Mouse (Mus musculus) testis, postnatal 14 days (tissue): ENCODE results near the gene Chrne.
"Not testable (repeated sequence)": the region's sequence is repeated elsewhere in the genome, so short reads cannot be mapped to it uniquely, and the experiment has no call there.

Experiments used
- DNase-seq: peaks from one replicate; pipeline ENCODE4 v3.0.0; 2021; ENCODE audit warnings: low spot score

The Chrne gene

DNA sequence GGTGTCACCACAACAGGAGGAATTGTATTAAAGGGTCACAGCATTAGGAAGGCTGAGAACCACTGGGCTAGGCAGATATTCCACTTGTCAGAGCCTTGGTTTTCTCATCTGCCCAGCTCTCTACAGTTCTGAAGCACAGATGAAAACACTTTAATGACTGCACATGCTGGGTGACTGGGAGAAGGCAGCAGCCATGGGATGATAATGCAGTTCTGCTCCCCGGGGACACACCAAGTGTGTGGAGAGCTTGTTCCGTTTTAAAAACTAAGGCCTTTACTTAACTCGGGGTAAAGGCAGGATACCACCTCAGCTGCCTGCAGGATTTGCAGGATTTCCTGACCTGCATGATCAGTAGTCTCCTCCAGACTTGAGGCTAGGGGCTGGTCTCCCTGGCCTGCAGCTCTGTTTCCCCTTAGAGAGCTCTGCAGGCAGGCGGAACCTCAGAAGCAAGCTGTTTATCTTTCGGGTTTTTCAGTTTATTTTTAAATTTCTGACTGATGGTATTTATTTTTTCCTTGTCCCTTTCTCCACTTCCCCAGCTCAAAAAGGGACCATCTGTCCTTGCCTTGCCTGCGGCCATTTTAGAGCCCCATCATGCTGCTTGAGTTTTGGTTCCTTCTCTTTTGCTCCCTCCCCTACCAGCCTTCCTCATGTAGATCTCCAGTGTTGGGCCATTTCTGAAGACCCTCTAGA, 35.8 kb downstream of the Chrne start:
- no peak for DNase-seq

DNA sequence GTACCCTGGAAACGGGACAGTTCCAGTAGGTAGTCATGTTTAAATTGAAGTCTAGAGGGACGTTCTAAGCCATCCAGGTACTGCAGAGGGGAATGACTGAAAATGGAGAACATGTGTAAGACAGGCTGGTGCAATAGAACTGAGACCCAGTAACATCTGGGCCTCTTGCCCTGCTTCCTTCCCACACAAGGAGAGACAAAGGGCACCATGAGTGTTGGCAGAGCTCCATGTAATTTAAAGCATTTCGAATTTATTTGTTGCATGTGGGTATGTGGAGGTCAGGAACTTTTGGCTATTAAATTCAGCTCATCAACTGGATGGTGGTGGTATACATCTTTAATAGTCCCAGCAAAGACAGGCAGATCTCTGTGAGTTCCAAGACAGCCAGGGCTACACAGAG, 36.8 kb downstream of the Chrne start:
- no peak for DNase-seq

DNA sequence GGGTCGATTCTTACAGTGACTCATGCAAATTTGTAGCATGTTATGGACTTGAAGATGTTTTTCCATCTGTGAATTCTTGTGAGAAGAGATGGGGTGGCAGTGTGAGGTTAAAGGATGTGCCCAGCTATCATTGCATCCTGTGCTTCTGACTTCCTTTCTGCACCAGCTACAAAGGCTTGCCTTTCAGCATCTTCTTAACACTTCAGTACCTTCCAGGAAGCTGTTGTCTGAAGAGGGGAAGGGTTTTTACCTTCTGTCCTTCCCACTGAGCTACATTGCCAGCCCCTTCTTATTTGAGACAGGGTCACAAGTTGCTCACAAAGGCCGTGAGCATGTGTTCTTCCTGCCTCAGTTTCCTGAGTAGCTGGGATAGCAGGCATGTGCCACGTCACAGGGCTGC, 38.1 kb downstream of the Chrne start:
- DNase-seq: no peak

DNA sequence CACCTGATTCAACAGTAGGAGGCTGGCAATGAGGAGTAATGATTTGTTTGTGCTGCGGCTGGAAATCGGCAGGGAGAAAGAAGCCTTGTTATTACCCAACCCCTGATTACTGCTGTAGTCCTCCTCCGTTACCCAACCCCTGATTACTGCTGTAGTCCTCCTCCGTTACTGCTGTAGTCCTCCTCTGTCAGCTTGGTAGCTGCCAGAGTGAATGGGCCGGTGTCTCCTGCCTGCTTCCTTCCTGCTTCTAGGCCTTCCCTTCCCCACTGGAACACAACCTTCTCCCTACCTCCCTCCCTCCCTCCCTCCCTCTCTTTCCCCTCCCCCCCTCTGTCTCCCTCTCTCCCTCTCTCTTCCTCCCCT, 38.7 kb downstream of the Chrne start:
- no peak for DNase-seq

DNA sequence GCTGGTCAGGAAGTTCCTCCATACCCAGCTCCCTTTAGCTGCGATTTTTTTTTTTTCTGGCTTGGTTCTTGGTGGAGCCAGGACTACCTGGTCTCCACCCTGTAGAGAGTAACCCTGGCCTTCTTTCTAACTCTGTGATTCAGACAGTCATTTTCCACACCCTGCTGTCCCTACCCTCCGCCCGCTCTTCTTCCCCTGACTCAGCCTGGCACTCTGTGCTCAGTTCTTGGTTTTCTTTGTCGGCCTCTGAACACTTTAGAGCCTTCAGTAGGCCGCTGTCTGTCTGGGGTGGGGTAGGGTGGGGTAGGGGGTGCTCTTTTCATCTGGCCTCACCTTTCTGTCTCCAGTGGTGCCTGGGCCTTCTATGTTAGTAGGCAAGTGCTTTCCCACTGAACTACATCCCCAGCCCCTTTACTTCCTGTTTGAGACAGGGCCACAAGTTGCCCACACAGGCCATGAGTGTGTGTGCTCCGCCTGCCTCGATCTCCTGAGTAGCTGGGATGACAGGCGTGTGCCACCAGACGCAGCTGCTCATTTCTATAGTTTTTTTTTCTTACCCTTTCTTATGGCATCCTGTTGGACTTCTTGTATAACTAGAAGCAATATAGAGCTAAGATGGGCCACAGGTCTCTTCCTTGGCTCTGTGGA, 39.2 kb downstream of the Chrne start:
- DNase-seq: no peak

DNA sequence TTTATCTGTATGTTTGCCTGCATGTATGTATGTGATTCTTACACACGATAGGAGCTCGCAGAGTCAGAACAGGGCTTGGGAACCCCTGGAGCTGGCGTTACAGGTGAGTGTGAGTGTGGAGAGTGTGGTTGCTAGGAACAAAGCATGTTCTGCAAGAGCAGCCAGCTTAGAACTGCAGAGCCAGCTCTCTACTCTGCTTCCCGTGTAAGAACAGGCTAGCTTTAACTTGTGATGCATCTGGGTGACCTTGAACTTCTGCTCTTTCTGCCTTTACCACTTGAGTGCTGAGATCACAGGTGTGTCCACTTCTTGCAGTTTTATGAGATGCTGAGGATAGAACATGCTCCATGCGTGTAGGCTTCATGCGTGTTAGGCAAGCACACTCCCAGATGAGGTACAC, 40.1 kb downstream of the Chrne start:
- no peak for DNase-seq

DNA sequence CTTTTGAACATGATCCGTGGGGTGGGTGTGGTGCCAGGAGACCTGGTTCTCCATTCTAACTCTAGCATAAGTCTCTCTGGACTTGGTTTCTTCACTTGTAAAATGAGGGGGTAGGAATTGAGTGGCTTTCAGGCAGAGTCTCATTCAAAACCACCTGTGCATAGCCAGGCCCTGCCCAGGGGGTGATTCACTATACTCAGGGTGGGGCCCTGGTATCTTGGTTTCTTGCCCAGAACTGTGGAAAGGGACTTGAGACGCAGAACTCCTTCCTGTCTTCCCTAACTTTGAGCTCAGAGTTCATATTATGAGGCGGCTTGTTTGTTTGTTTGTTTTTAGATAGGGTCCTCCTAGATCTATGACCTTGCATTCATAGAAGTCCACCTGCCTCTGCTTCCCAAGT, 41.8 kb downstream of the Chrne start:
- DNase-seq: no peak

DNA sequence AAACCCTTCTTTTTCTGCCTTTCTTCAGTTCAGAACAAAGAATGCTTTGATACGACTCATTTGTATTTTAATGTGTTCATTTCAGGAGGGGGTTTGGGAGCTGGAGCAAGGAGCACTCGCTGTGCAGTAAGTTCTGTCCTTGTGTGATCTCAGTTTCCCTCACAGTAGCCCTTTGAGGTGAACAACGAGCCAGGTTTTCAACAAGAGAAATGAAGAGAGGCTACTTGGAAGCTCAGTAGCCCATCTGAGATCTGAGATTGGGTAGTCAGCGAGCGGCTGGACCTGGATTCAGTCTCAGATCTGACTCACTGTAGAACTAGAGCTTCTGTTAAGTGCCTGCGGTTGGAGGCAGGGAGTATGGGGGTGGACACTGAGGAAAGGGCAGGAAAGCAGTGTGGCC, 45.1 kb downstream of the Chrne start:
- DNase-seq: no peak

DNA sequence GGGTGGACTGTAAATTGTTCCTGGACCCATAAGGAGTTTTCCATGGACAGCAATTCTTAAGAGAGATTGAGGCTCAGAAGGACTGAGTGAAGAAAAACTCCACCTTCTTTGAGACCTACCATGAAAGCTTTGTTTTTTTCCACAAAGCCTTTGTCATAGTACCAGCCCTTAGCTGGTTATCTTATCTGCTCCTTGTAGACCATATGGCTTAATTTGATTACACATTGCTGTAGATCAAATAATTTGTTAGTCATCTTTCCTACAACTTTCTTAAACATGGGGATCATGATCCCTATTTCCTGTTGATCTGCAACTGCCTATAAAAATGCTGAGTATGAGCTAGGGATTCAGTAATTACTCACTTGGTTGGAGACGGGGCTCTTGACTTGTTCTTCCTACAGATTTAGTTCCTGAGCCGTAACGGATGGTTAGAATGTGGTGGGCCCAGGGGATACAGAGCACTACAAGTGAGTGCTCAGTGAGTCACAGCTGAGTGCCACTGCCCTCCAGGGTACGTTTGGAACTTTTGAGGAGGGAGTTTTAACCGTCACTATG, 46.6 kb downstream of the Chrne start:
- DNase-seq: no peak

DNA sequence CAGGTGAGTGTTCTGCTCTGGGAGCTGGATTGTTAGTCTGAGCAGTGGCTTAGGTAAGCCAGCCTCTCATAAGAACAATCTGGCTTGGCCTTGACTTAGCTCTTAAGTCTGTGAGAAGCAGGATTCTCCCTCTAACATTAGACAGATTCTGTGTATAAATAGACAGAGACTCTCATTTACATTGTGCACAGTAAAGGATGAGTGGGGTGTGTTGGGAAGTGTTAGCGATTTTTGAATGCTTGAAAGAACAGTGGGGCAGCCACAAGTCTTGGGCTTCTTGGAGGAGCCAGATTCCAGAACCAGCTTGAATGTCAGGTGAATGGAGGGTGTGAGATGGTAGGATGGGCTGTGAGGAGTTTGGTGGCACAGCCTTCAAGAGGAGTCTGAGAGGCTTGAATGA, 47.4 kb downstream of the Chrne start:
- DNase-seq: no peak

DNA sequence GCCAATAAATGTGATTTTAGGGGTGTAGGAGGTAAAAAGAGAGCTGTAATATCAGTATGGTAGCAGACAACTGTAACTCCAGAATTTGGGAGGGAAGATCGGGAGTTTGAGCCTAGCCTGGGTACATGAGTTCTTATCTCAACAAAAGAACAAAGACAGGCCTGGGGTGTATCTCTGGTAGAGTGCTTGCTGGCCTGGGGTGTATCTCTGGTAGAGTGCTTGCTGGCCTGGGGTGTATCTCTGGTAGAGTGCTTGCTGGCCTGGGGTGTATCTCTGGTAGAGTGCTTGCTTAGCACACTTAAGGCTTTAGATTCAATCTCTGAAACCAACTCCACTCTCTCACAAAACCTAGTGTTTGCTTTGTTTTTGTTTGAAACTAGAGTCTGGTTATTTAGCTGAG, 48.4 kb downstream of the Chrne start:
- not testable (repeated sequence) for DNase-seq

DNA sequence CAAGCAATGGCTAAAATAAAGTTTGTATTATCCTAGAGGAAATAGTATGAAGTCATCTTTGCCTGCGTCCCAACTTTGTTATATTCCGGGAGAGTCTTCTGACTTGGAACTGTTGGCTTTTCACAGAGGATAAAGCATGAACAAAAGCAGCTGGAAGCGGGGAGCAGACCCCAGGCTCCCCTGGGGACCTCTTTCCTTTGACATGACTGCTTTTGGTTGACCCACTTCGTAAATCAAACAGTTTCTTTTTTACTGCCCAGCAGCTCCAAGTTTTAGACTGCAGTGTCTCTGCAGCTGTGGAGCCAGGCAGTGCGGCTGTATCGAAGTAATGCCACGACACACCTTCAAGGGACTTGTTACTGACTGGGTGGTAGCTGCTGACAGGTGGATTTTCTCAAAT, 52.4 kb downstream of the Chrne start:
- DNase-seq: no peak
